Mouse (Mus musculus): Measurements from ENCODE around the gene Gemin4.
"Not testable (repeated sequence)": the region's sequence is repeated elsewhere in the genome, so short reads cannot be mapped to it uniquely, and the experiment has no call there.

Gemin4 gene

GRCm38 (mm10) chr11:76216049-76216540 is 1.4 kb downstream of the Gemin4 start:
- no peak for DNase-seq

- no peak for DNase-seq
Measured at GRCm38 (mm10) chr11:76215011-76215410, 2.5 kb downstream of the Gemin4 start.

- no peak for DNase-seq
Measured at GRCm38 (mm10) chr11:76213841-76214240, 3.6 kb downstream of the Gemin4 start.

- not testable (repeated sequence) for DNase-seq
Measured at GRCm38 (mm10) chr11:76211595-76211994, 5.9 kb downstream of the Gemin4 start.

GRCm38 (mm10) chr11:76210228-76210985 is 7.1 kb downstream of the Gemin4 start:
- DNase-seq, result no peak

GRCm38 (mm10) chr11:76206793-76207192 is 10.7 kb downstream of the Gemin4 start:
- DNase-seq, result no peak

GRCm38 (mm10) chr11:76201761-76202674 is 15.4 kb downstream of the Gemin4 start:
- DNase-seq, result peak; percentile 89

- no peak for DNase-seq
Measured at GRCm38 (mm10) chr11:76196977-76197469, 20.4 kb downstream of the Gemin4 start.

- DNase-seq, result no peak
Measured at GRCm38 (mm10) chr11:76196275-76196976, 21.0 kb downstream of the Gemin4 start.

GRCm38 (mm10) chr11:76186908-76187307 is 30.6 kb downstream of the Gemin4 start:
- DNase-seq, result no peak

GRCm38 (mm10) chr11:76183745-76184144 is 33.7 kb downstream of the Gemin4 start:
- no peak for DNase-seq

GRCm38 (mm10) chr11:76180146-76180540 is 37.3 kb downstream of the Gemin4 start:
- DNase-seq, result no peak

- DNase-seq, result peak; percentile 94
Measured at GRCm38 (mm10) chr11:76179495-76180145, 37.8 kb downstream of the Gemin4 start, which contains the start of the genes Vps53 and Fam57a. Gene Vps53, minus strand, starts transcription at chr11:76179647. Gene Fam57a, plus strand, starts transcription at chr11:76179671.

GRCm38 (mm10) chr11:76178726-76179494 is 38.6 kb downstream of the Gemin4 start:
- DNase-seq, result peak; percentile 57

GRCm38 (mm10) chr11:76170207-76170606 is 47.3 kb downstream of the Gemin4 start:
- DNase-seq, result no peak

- DNase-seq, result no peak
Measured at GRCm38 (mm10) chr11:76168976-76169375, 48.5 kb downstream of the Gemin4 start.

- peak; percentile 71 for DNase-seq
Measured at GRCm38 (mm10) chr11:76167079-76167765, 50.2 kb downstream of the Gemin4 start.

- DNase-seq, result no peak
Measured at GRCm38 (mm10) chr11:76166657-76167056, 50.8 kb downstream of the Gemin4 start.

All from right cerebral cortex, adult 18-20 months (tissue).